Mouse (Mus musculus): ENCODE measurements around the gene Mical2. TPM values are rescaled to one million over a fixed set of nuclear protein-coding genes. Genes with fewer than 3 reads are reported as not detected.

Mical2 gene
- total RNA-seq, 2 experiments from 2014 or later: 691 to 703 TPM

GRCm38 (mm10) chr7:112280474-112280873, 54.8 kb downstream of the Mical2 start:
- DNase-seq: no peak

- DNase-seq: no peak
Measured at GRCm38 (mm10) chr7:112283606-112284310, 58.1 kb downstream of the Mical2 start.

- DNase-seq: no peak
Measured at GRCm38 (mm10) chr7:112285573-112285972, 59.9 kb downstream of the Mical2 start.

GRCm38 (mm10) chr7:112288352-112289107, 62.9 kb downstream of the Mical2 start:
- DNase-seq: no peak

- no peak for DNase-seq
Measured at GRCm38 (mm10) chr7:112289514-112289913, 63.9 kb downstream of the Mical2 start.

- DNase-seq: no peak
Measured at GRCm38 (mm10) chr7:112289990-112290389, 64.3 kb downstream of the Mical2 start.

- no peak for DNase-seq
Measured at GRCm38 (mm10) chr7:112293456-112294104, 67.9 kb downstream of the Mical2 start.

- no peak for DNase-seq
Measured at GRCm38 (mm10) chr7:112295426-112296221, 70.0 kb downstream of the Mical2 start.

- peak; percentile 67 to 72 for DNase-seq
Measured at GRCm38 (mm10) chr7:112298032-112298431, 72.4 kb downstream of the Mical2 start.

GRCm38 (mm10) chr7:112298871-112299422, 73.3 kb downstream of the Mical2 start:
- DNase-seq: no peak

GRCm38 (mm10) chr7:112299521-112300096, 74.0 kb downstream of the Mical2 start:
- no peak for DNase-seq

- DNase-seq: no peak
Measured at GRCm38 (mm10) chr7:112300141-112300540, 74.5 kb downstream of the Mical2 start.

GRCm38 (mm10) chr7:112301052-112301451, 75.4 kb downstream of the Mical2 start:
- no peak for DNase-seq

GRCm38 (mm10) chr7:112304382-112304781, 78.7 kb downstream of the Mical2 start:
- peak in 1 of 2 experiments; percentile 37 for DNase-seq

- DNase-seq: no peak
Measured at GRCm38 (mm10) chr7:112309289-112310016, 83.8 kb downstream of the Mical2 start.

GRCm38 (mm10) chr7:112310017-112310360, 84.3 kb downstream of the Mical2 start:
- no peak for DNase-seq

GRCm38 (mm10) chr7:112313211-112313610, 87.6 kb downstream of the Mical2 start:
- DNase-seq: no peak

- no peak for DNase-seq
Measured at GRCm38 (mm10) chr7:112313670-112314069, 88.0 kb downstream of the Mical2 start.

GRCm38 (mm10) chr7:112316239-112316638, 90.6 kb downstream of the Mical2 start:
- DNase-seq: peak; percentile 64 to 70

- DNase-seq: no peak
Measured at GRCm38 (mm10) chr7:112317491-112317890, 91.8 kb downstream of the Mical2 start.

GRCm38 (mm10) chr7:112318306-112318705, 92.7 kb downstream of the Mical2 start:
- no peak for DNase-seq
